Mouse (Mus musculus) 416B (cell line): ENCODE measurements at regions not wholly inside any gene's neighbourhood (a gene's known extent, or its start where the extent isn't known, plus 50 kb on each side); places are given as distances from the start of the nearest gene placed in this dataset.
A peak's percentile ranks its signal among the peaks of the same experiment; 100 is the strongest.

ENCODE experiments used
- DNase-seq: peaks from one replicate; pipeline ENCODE4 v3.0.0; 2011; ENCODE audit warnings: low read depth

- DNase-seq: no peak
Observed at GRCm38 (mm10) chr9:30021981-30022380, 59.0 kb upstream of the Ntm start.

DNA sequence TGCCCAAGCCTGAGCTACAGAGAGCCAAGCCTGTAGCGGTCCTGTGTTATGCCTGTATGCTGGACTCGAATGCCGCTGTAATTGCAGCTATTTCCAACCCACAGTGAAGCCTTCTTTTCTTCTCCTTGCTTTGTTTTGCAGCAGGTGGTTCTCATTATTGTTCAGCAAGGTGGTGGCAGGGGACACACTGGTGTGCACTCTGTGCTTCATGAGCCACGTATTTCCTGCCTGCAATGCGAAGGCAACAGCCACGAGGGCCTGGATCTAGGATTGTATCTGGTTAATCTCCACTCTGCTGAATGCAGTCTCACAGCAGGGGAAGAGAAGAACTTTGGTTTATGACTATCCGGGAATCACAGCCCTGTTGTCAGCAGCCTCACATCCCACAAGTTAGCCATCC lies 62.3 kb upstream of the Ntm start:
- no peak for DNase-seq

GRCm38 (mm10) chr9:30026939-30027338 lies 64.0 kb upstream of the Ntm start:
- no peak for DNase-seq

GRCm38 (mm10) chr9:30040396-30040795 lies 77.5 kb upstream of the Ntm start:
- DNase-seq: no peak

- DNase-seq: no peak
Observed at GRCm38 (mm10) chr9:30064551-30064950, 101.6 kb upstream of the Ntm start.

DNA sequence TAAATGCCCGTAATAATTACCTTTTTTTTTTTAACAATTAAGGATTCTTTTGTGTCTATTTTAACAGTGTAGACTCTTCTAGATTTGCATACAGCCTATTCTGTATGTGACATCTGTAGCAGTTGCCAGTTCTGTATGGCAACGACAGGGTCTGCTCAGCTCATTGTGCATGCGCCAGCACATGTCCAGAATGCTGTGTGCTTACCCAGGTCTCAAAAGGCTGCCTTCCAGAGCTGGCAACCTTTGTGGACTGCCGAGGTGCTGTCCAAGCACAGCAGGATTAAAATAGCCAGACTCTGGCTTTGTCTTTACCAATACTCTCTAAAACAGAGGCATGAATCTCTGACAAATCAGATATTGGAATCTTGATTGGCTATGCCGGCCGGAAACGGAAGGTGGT lies 105.0 kb upstream of the Ntm start:
- DNase-seq: no peak

- no peak for DNase-seq
Observed at GRCm38 (mm10) chr9:30075233-30075632, 112.3 kb upstream of the Ntm start.

- no peak for DNase-seq
Observed at GRCm38 (mm10) chr9:30076006-30076405, 113.1 kb upstream of the Ntm start.

DNA sequence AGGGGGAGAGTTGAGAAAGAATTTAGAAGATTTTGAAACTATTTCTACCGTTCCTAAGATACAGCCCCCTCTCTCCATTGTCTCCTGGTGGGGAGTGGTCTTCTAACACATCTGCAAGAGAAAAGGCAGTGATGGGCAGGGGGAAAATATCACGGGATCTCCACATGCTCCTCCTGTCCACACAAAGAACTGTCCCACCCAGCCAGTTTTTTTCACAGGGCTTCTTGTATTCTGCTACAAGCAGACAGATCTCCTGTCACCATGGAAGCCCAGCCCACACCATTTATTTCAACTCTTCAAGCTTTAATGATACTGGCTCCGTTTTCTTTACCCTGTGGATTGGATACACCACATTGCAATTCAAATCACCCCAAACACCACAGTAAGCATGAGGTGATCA lies 113.5 kb upstream of the Ntm start:
- no peak for DNase-seq

DNA sequence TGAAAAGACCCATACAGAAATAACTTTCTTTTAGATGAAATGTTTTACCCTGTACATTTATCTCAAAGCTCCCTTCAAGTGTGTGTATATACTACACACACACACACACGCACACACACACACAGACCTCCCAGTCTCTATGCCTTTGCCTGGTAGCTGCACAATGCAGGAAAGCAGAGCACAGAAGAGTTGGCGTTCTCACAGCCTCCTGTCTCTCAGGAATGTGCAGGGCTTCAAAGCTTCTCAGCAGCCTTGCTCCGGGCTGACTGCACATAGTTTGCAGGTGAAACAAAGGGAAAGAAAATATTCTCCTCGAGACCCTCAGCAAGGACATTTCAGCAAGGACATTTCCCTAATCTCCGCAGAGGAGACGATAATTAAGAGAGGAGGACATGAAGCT lies 139.0 kb upstream of the Ntm start:
- no peak for DNase-seq

DNA sequence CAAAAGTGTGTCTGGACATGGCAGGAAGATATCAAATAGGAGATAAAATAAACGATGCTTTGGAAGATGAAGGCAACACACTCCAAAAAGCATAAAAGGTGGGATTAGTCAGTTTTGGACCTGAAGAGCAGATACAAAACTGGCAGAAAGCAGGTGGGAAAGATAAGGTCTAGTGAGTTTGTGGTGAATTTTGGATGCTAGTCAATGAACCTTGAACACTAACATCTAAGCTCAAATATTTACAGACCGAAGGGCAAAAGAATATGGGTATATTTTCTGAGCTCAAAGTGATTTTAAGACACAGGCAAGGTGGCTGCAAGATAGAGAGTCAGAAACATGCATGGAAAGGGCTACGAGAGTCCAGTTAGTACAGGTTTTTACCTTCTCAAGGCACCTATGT lies 159.4 kb upstream of the Ntm start:
- DNase-seq: no peak

- no peak for DNase-seq
Observed at GRCm38 (mm10) chr9:30129151-30129550, 166.2 kb upstream of the Ntm start.

DNA sequence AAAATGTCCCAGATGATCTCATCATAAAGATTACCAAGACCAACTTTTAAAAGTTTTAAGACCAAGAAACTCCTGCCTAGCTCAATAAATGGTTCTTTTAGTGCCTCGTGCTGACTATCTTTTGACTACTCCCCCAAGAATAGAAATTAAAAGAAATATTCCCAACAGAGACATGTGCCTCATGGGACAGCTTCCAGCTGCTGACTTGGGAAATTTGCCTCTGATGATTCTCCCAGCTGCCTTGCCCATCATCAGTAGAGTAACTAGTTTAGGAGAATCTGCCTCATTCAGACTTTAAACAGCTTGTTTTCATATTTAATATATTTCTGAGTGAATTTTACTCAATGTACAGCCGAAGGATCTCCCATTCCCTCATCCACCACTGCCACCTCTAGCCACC lies 168.7 kb upstream of the Ntm start:
- no peak for DNase-seq

DNA sequence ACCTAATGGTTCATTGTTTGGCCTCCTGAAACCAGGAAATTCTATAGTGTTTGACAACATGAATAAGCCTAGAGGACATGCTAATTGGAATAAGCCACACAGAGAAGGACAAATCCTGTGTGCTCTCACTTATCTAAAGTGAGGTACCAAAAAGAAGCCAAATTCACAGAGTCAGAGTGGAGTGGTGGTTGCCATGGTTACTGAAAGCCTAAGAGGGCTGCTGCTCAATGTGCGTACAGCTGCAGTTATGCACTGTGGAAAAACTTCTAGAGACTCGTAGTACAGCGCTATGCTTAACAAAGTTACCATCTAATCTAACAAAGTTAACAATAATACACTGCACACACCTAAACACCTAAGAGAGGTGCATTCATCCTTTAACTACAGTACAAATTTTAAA lies 171.4 kb upstream of the Ntm start:
- no peak for DNase-seq

DNA sequence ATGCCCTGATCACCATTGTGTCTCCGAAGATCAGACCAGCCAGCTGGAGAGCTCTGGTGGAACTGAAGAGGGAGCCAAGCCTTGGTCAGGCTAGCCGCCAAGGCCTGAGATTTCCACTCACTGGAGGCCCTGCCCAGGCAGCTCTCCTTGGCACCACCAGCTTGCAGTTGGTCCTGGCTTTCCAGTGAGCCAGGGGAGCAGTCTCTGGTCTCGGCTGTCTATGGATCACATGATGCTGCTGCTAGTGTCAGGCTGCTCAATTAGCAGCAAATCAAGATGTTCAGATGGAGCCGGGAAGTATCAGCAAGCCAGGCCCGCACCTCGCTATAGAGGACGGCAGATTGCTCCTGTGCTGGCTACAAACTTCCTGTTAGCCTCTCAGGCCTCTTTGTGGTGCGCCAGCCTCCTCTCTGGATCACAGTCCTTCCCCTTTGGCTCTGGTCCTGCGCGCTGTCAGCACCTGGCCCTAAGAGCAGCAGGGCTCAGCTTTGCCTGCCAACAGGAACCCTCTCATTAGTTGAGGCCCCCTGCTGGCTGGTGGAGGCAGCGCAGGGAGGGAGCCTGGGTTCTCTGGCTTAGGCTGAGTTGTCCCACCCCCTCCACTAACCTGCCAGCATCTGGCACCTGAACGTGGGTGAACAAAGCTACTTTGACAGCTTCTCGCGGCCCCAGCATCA lies 174.8 kb upstream of the Ntm start:
- peak; percentile 10 for DNase-seq

GRCm38 (mm10) chr9:30140188-30140587 lies 177.2 kb upstream of the Ntm start:
- DNase-seq: no peak

DNA sequence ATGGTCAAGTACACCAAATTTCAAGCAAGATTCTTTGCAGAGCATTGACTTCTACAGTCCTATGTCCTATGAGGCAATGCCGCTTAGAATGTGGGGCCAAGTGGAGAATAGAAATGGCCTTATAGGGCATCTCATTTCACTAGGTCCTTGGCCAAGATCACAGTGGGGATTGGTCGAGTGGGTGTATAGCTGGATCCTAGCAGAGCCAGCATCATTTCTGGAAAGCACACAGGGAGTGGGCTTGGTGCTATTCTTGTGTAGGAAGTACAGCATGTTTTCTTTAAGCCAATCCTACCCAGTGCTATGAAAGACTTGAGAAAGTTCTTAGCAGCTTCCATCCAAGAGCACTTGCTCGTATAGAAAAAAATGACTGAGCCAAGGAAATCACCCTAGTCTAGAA lies 178.2 kb upstream of the Ntm start:
- no peak for DNase-seq

DNA sequence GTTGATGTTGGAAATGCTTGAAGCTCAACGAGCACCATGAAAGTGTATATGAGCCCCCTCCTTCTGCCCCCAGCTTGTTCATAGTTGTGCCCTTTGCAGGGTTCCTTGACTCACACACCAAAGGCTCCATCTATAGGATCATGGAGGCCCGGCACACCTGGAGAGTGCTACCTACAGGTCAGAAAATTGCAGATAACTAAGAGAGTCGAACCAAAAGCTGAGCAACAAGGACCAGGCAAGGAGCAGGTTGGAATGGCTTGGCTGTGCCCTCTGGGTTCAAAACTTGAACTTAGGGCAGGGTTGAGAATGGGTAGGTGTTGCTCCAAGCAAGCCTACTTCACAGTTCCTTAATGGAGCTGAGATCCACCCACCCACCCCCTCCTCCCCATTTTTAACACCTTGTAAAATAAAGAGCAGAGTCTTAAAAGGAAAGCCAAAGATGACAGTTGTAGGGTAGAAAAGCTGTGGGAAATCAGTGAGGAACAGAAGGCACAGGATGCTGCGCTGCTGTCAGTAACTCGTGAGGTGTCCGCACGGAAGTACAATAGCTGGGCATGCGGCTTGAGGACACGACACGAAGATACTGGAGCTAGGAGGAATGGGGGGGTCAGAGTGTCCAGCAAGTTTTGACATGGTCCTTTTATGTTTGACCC lies 180.0 kb upstream of the Ntm start:
- no peak for DNase-seq

DNA sequence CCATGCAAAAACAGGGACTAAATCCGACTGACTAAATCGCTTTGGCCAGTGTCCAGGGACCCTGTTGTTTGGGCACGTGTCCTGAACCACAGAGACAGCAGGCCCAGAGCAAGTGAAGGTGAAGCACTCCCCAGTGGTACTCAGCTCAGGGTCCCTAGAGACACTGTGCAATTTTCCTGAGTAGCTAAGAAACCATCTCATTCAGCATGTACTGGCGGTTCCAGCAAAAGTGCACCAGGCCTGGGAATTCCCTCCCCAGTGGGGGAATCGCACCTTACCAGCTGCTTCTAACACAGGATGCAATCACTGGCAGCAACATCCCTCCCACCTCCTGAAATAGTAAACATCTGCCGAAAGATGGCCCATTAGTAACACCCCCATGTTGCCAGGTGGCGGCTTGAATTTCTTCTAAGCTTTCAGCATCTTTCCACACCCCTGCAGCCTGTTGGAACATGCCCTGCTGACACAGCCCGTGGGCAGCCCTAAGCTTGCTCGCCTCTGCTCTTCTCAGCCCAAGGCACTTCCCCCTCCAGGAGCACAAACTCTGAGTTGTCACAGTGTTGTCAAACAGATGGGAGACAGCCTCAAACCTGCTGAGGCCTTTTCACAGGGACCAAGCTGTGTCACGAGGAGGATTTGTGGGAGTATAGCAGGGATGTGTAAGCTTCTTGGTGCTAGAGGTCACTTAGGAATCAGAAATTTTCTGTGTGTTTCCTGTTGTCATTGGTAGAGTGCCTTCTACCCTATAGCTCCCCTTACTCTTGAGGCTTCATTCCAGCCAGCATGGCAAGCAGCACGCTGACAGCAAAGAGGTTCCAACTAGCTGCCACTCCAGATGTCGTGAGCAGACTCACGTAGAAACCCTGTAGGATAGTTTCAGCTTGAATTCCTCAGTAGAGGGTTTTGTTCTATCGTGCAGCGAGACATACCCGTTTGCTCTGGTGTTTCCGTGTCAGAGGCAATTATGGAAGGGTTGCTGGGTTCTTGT lies 186.8 kb upstream of the Ntm start:
- DNase-seq: no peak

DNA sequence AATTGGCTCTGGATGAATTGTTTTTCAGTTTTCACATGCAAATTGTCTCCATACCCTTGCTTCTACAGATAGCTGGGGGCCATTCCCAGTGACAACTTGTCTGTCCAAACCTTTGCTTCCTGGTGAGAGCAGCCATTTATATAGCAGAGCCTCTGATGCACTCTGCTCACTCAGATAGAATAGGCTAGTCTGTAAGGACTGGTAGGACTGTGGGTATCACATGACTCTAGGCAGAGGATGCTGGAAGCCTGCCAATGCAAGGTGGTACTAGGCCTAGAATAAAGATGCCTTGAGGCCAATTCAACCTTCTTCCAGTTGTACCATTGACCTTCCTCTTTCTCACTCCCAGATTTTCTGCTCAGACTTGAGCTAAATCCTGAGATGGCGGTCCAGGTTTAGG lies 188.2 kb upstream of the Ntm start:
- no peak for DNase-seq

GRCm38 (mm10) chr9:30166235-30166752 lies 203.4 kb upstream of the Ntm start:
- no peak for DNase-seq

DNA sequence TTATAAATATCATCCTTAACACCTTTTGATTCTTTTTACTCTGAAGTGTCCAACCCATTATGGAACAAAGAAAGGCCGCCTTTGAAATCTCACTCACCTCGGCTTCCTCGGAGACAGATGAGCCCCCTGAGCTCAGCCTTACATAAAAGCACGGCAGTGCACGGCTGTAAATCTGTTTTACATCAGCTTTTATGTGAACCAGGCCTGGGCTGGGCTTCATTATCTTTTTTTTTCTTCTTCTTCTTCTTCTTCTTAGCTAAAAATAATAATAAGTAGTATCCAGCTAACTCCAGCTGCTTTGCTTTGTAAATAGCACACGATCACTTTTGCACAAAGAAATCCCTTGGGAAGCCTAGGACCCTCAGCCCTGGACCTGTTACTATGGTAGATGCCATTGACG lies 204.3 kb upstream of the Ntm start:
- DNase-seq: no peak

DNA sequence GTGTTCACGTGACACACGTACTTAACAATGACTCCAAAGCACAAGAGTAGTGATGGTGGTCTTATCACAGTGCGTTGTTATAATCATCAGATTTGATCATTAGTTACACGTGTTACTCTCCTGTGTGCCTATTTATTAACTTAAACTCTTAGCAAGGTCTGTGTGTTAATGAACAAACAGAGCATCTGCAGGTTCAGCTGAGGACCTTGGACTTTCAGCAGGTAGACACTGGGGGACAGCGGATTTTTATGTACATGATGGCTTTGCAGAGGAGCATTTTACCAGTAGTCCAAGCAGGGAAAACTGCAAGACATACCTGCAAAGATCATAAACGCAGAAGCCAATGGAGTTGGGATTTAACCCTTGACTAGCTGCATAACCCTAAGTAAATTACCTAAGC lies 211.7 kb upstream of the Ntm start:
- DNase-seq: no peak
